Mouse (Mus musculus) megakaryocyte, embryonic 14.5 days (primary cell): ENCODE results near the gene Prox2. TPM values are rescaled to one million over a fixed set of nuclear protein-coding genes. Genes with fewer than 3 reads are reported as not detected.
"Not testable (repeated sequence)": the region's sequence is repeated elsewhere in the genome, so short reads cannot be mapped to it uniquely, and the experiment has no call there.

Experiments used
- H3K27me3 ChIP-seq: replicated peaks from 2 replicates; pipeline ENCODE3; 2012; ENCODE audit warnings: inconsistent platforms
- H3K36me3 ChIP-seq: replicated peaks from 2 replicates; pipeline ENCODE3; 2012; ENCODE audit warnings: low read length, inconsistent platforms, mixed read lengths
- H3K4me1 ChIP-seq: 2 replicates; pipeline ENCODE4 v1.6.1; 2012; ENCODE audit warnings: inconsistent platforms
- H3K4me3 ChIP-seq: replicated peaks from 2 replicates; pipeline ENCODE3; 2012; ENCODE audit warnings: moderate library complexity, mild to moderate bottlenecking, inconsistent platforms
- H3K9me3 ChIP-seq: 2 replicates; pipeline ENCODE4 v1.6.1; 2012; ENCODE audit warnings: inconsistent platforms
- FLI1 ChIP-seq: IDR thresholded peaks from 2 replicates; pipeline ENCODE4 v1.6.1; 2012; ENCODE audit warnings: low read length, inconsistent platforms, mixed read lengths
- GATA1 ChIP-seq: IDR thresholded peaks from 3 replicates; pipeline ENCODE4 v1.6.1; 2012; ENCODE audit warnings: mixed read lengths, low read length, inconsistent platforms, borderline replicate concordance
- polyA plus RNA-seq: library from polyadenylated mRNA; stranded (reverse); fragments of >175 nt; gene quantifications from 2 replicates; pipeline ENCODE4 v1.2.3, GENCODE M21; 2012; ENCODE audit warnings: low replicate concordance; ENCODE audit not compliant: insufficient read depth

Gene Prox2
- polyA plus RNA-seq, 1 experiment: 2.2 TPM

DNA sequence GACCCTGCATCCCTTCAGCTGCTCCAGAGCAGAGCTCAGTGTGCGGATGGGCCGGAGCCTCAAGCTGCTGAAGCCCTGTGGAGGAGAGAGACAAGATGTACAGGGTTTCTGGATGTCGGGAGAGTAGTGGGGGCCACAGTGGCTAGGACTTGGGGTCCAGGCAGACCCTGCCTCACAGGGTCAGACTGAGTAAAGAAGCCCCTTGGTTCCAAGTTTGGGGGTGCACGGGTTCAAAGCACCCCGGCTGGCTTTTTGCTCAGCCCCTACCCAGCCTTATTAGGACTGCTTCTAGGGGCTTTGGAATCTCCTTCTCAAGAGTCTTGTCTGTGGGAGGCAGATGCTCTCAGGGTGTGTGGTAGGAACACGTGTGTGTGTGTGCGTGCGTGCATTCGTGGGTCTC, 36.3 kb upstream of the Prox2 start:
- 0 out of 2 replicates have a peak, but pooled peaks cover 3% of the 10 kb centered on the region for H3K9me3 ChIP-seq
- H3K36me3 ChIP-seq: no peaks in the 10 kb centered on the region
- peaks cover 29% of the 10 kb centered on the region for H3K4me1 ChIP-seq
- peaks cover 63% of the 10 kb centered on the region for H3K27me3 ChIP-seq
- H3K4me3 ChIP-seq: no peak overlapping the region
- TF ChIP-seq GATA1: no peak

DNA sequence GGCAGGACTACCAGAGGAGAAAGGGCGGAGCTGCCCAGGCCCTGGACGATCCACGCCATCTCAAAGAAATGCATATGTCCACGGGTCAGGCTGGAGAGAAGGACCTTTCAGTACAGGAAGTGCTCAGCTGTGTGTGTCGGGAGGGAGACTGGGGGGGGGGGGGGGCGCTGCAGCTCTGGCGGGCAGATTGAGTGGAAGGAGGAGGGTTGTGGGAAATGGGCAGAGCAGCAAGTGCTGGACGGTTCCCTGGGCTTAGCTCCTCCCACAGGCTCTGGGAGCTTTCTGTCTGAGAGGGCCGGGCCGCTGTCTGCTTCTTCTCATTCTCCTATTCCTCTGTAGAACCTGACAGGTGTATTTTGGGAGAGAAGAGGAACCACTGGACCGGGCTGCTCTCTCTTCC, 35.8 kb upstream of the Prox2 start:
- Histone ChIP-seq H3K4me1 (peaks cover 29% of the 10 kb centered on the region), H3K4me3 (no peak overlapping the region), H3K36me3 (no peaks in the 10 kb centered on the region), H3K9me3 (0 out of 2 replicates have a peak, but pooled peaks cover 3% of the 10 kb centered on the region), H3K27me3 (peaks cover 64% of the 10 kb centered on the region)
- no peak for TF ChIP-seq FLI1
- no peak for TF ChIP-seq GATA1

DNA sequence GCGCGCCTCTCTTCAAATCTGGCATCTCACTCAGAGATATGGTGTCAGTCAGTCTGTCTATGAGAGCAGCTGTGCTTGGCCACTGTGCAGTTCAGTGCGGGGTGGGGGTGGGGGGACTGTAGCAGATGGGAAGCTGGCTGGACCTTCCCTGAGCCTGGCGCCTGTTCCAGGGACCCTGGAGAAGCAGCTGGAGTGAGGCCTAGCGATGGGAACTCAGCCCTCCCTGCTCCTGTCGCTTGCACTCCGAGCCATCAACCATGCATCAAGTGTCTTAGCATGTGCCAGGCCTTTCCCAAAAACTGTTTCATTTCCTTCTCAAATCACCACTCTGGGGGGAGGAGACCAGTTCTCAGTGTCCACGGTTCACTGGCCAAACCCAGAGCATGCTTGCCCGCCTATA, 35.1 kb upstream of the Prox2 start:
- peaks cover 24% of the 10 kb centered on the region for H3K4me1 ChIP-seq
- H3K9me3 ChIP-seq: 0 out of 2 replicates have a peak, but pooled peaks cover 3% of the 10 kb centered on the region
- H3K4me3 ChIP-seq: no peak overlapping the region
- peaks cover 62% of the 10 kb centered on the region for H3K27me3 ChIP-seq
- TF ChIP-seq FLI1 (no peak), GATA1 (no peak)
- H3K36me3 ChIP-seq: no peaks in the 10 kb centered on the region

DNA sequence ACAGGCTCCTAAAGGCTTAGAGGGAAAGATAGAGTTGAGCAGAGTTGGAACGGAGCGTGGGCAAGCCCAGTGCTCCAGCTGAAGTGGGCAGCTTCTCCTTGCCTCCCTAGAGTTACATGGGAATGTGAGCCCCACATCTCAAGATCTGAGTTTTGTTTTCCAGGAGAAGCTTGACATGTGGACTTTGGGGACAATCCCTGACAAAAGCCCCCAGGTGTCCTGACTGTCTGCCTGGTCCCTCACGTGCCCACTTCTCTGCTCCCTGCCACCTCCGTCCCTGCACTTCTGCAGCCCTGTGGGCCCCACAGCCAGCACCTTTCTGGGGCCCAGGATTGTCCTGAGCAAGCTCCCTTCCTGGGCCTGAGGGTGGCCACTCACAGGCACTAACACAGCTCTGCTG, 34.3 kb upstream of the Prox2 start:
- Histone ChIP-seq H3K9me3 (0 out of 2 replicates have a peak, but pooled peaks cover 3% of the 10 kb centered on the region), H3K4me1 (peaks cover 30% of the 10 kb centered on the region), H3K36me3 (no peaks in the 10 kb centered on the region), H3K4me3 (no peak overlapping the region), H3K27me3 (peaks cover 59% of the 10 kb centered on the region)
- TF ChIP-seq FLI1 (no peak), GATA1 (no peak)

DNA sequence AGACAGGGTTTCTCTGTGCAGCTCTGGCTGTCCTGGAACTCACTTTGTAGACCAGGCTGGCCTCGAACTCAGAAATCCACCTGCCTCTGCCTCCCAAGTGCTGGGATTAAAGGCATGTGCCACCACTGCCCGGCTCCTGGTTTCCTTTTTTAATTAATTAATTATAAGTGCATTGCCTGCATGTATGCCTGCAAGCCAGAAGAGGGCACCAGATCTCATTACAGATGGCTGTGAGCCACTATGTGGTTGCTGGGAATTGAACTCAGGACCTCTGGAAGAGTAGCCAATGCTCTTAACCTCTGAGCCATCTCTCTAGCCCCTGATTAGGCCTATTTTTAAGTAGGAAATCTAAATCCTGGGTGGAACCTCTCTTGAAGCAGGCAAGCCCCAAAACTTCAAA, 33.7 kb upstream of the Prox2 start:
- not testable (repeated sequence) for H3K36me3 ChIP-seq, H3K9me3 ChIP-seq, H3K4me3 ChIP-seq
- peaks cover 54% of the 10 kb centered on the region for H3K27me3 ChIP-seq
- peaks cover 32% of the 10 kb centered on the region for H3K4me1 ChIP-seq

DNA sequence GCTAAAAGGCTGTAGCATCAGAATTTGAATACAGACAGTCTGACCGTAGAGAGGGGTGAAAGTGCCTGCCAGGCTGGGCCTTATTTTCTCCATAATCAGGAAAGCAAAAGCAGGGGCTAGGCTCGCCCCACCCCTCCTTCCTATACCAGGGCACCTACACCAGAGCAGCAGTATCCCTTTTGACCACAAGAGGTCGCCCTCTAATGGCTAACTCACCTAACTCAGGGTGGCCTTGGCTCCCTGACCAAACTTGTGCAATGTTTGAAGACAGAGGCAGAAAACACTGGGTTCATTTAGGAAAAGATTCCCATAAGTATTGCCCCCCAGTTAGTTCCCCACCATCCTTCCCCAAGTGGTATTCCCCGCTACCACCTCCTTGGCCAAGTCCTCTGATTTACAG, 32.2 kb upstream of the Prox2 start:
- TF ChIP-seq GATA1 (no peak), FLI1 (no peak)
- Histone ChIP-seq H3K4me3 (no peak overlapping the region), H3K4me1 (peaks cover 32% of the 10 kb centered on the region), H3K9me3 (0 out of 2 replicates have a peak, but pooled peaks cover 3% of the 10 kb centered on the region), H3K27me3 (peaks cover 57% of the 10 kb centered on the region), H3K36me3 (no peaks in the 10 kb centered on the region)

DNA sequence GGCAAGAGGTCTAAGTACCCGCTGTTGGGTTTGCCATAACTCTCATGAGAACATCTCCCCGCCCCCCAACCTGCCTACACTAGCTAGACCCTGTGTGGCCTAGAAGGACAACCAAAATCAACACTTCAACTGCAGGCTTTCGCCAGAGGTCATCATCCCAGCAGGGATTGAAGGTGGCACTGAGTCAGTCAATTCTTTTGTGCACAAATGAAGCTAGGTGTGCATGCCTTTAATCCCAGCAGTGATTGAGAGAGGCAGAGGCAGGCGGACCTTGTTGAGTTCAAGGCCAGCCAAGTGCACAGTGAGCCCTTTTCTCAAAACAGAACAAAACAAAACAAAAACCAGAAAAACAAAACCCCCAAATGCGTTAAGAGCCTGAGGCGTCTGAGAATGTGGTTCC, 30.5 kb upstream of the Prox2 start:
- Histone ChIP-seq H3K4me1 (peaks cover 20% of the 10 kb centered on the region), H3K27me3 (peaks cover 41% of the 10 kb centered on the region), H3K4me3 (no peak overlapping the region), H3K36me3 (peaks cover 4% of the 10 kb centered on the region), H3K9me3 (0 out of 2 replicates have a peak, but pooled peaks cover 3% of the 10 kb centered on the region)
- TF ChIP-seq FLI1 (no peak), GATA1 (no peak)

DNA sequence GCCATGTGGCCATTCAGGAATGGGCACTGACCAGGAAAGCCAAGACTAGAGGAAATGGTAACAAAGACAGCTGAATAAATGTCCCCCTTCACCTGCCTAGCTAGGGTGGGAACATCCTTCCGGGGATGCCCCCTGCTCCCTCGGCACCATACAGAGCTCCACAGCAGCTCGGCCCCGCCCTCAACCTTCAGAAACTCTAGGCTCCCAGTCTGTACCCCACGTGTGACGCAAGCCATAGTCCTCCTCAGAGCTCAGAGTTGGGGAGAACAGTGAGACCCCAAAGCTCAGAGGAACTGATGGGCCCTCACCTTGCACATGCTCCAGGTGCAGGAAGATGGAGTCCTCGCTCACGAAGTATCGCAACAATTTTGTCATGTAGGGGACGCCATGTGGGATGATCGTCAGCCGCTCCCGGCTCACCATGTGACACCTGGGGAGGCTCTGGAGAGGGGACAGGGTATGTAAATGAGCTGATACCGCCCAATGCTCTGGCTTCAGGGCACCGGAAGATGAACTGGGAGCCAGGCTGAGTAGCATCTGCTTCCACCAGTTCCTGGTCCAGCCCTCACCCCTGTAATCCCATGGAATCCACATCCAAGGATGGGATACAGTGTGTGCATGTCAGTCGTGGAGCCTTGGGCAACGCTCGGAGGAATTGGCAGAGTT, 29.6 kb upstream of the Prox2 start:
- H3K27me3 ChIP-seq: peaks cover 35% of the 10 kb centered on the region
- 0 out of 2 replicates have a peak, but pooled peaks cover 3% of the 10 kb centered on the region for H3K9me3 ChIP-seq
- peaks cover 13% of the 10 kb centered on the region for H3K36me3 ChIP-seq
- H3K4me1 ChIP-seq: peaks cover 21% of the 10 kb centered on the region
- TF ChIP-seq GATA1 (no peak), FLI1 (no peak)
- peak overlapping the region; percentile 87 for H3K4me3 ChIP-seq

DNA sequence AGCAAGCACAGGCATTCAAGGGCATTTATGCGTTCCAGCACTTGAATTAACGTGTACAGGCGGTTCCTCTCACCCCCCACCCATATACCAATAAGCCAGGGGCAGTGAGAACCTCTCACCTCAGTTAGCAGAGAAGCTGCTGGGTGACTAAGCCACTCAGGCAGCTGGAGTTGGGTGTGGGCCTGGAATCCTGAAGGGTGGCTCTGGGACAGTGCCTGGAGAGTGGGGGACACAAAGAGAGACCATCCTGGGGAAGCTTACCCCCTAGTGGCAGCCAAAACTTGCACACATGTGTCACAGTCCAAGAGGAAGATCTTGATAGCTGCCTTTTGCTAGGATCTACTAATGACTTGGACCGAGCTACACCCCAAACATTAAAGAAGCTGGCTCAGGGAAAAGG, 26.1 kb upstream of the Prox2 start:
- Histone ChIP-seq H3K4me1 (peaks cover 33% of the 10 kb centered on the region), H3K4me3 (no peak overlapping the region), H3K36me3 (peaks cover 47% of the 10 kb centered on the region), H3K27me3 (peaks cover 23% of the 10 kb centered on the region), H3K9me3 (no peaks in the 10 kb centered on the region)
- TF ChIP-seq GATA1: no peak
- TF ChIP-seq FLI1: no peak

DNA sequence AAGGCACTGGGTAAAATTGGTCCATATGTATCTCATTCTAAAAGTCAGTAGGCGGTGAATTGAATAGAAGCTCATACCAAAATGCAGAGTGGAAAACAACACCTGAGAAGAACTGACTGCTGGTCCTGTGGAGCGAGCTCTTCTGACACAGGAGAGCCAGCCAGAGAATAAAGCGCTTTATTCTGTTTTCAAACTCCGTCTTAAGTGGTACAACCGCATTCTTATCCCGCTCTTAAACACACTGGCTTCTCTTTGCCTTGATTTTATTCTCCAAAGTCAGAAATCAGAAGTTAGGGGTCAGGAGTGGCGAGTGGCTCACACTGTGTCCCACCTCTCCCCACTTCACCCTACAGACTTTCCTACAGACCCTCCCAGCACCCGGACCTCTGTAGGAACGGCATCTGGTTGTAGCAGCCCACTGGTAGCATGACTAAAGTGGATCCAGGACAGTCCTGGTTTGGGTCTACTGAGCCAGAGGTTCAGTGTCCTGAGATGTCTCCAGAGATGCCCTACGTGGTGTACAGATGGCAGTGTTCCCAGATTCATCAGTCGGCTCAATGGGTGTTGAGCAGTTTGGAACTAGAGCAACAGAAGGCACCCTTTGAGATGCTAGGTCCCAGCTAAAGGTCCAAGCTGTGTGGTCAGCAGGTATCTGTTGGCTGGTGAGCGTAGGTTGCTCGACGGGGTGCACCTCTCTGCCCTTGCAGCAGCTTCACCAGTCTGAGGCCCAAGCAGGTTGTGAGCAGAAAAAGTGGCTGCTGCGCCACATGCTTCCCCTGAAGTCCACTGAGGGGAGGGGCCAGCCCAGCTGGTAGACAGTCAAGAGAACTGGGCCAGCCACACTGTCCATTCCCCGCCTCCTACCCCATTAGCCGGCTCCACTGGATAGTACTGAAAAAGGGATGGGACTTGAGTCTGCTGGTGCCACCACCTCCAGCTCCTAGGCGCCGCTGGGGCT, 25.2 kb upstream of the Prox2 start:
- TF ChIP-seq GATA1: no peak
- no peak for TF ChIP-seq FLI1
- H3K27me3 ChIP-seq: peaks cover 17% of the 10 kb centered on the region
- H3K9me3 ChIP-seq: no peaks in the 10 kb centered on the region
- peaks cover 55% of the 10 kb centered on the region for H3K36me3 ChIP-seq
- H3K4me3 ChIP-seq: no peak overlapping the region
- H3K4me1 ChIP-seq: peaks cover 35% of the 10 kb centered on the region
